Mouse (Mus musculus) stomach, embryonic 15.5 days (tissue): ENCODE measurements around the gene Cd207. TPM values are rescaled to one million over a fixed set of nuclear protein-coding genes. Genes with fewer than 3 reads are reported as not detected.

Experiments used
- ATAC-seq: fragments of 200-750 bp; cut with Nextera tagmentation; 2 replicates; pipeline ENCODE4 v1.8.0; 2017; ENCODE audit warnings: low read depth, moderate number of reproducible peaks, moderate TSS enrichment; ENCODE audit not compliant: insufficient read depth, low FRiP score
- H3K27ac ChIP-seq: fragments of 300-500 bp; sonication (generic); 2 replicates; pipeline ENCODE4 v1.5.1; 2015; ENCODE audit warnings: mild to moderate bottlenecking, inconsistent platforms
- H3K27me3 ChIP-seq: fragments of 300-500 bp; sonication (generic); replicated peaks from 2 replicates; pipeline ENCODE4 v1.6.1; 2015; ENCODE audit warnings: inconsistent platforms
- H3K36me3 ChIP-seq: fragments of 300-500 bp; sonication (generic); 2 replicates; pipeline ENCODE4 v1.6.1; 2015; ENCODE audit warnings: inconsistent platforms
- H3K4me1 ChIP-seq: fragments of 300-500 bp; sonication (generic); 2 replicates; pipeline ENCODE4 v1.6.1; 2015; ENCODE audit warnings: inconsistent platforms
- H3K4me2 ChIP-seq: fragments of 300-500 bp; sonication (generic); 2 replicates; pipeline ENCODE4 v1.6.1; 2015; ENCODE audit warnings: mild to moderate bottlenecking, inconsistent platforms
- H3K4me3 ChIP-seq: fragments of 300-500 bp; sonication (generic); replicated peaks from 2 replicates; pipeline ENCODE4 v1.5.1; 2015; ENCODE audit warnings: inconsistent platforms
- H3K9ac ChIP-seq: fragments of 300-500 bp; sonication (generic); 2 replicates; pipeline ENCODE4 v1.6.1; 2015; ENCODE audit warnings: inconsistent platforms
- H3K9me3 ChIP-seq: fragments of 300-500 bp; sonication (generic); 2 replicates; pipeline ENCODE4 v1.6.1; 2016; ENCODE audit warnings: inconsistent platforms
- WGBS: fragments of 180-500 bp; shearing (Covaris S2); methylation state at CpG from one replicate; pipeline ENCODE4 v1.1.7; 2015; 5-methylcytosine and 5-hydroxymethylcytosine counted together
- polyA plus RNA-seq: library from polyadenylated mRNA; unstranded; fragments of >200 nt; fragmentation: Nextera tagmentation; extraction: Ambion mirVana; gene quantifications from 2 replicates; pipeline ENCODE4 v1.2.1, GENCODE M21; 2015

Cd207 gene
- polyA plus RNA-seq, 1 experiment from 2014 or later: 0.08 TPM

DNA sequence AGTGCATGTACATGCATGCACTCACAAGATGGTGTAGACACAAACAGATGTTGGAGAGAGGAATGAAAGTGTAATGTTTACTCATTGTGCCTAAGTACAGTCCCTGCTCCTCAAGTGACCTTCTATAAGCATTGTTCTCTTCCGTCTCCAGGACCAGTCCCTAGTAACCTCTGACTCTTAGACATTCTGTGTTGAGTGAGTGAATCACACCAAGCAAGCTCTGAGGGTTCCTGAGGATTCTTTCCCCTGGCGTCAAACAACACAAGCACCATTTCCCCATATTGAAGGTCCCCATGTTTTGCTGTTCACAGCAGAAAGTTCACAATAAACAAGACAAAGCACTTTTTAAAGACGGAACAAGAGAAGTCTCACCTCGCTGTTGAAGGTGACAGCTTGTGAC lies 45.8 kb downstream of the Cd207 start:
- Histone ChIP-seq H3K27ac (no peak overlapping the region), H3K4me2 (no peak overlapping the region), H3K36me3 (no peaks in the 10 kb centered on the region), H3K9ac (no peak overlapping the region), H3K4me1 (no peaks in the 10 kb centered on the region), H3K27me3 (no peaks in the 10 kb centered on the region), H3K9me3 (no peaks in the 10 kb centered on the region), H3K4me3 (no peak overlapping the region)
- WGBS: 65% methylated on average over 4 of the region's 4 CpGs
- ATAC-seq: no peak

DNA sequence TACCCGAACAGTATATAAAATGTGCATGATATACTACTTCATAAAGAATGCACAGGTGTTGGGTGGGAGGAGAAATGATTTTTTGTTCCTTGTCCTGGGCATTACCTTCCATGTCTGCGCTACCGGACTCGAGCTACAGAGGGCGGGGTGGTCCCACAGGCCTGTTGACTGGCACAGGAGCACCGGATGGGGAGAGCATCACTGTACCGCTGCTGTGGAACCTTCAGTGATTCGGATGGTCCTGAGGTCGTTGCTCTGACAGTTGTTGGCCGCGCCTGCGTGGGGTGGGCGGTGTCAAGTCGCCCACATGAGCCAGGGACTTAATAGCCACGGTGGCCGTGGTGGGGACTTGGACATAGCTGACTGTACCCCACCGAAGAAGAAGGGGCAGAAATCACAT lies 50.9 kb downstream of the Cd207 start:
- H3K27ac ChIP-seq: no peak overlapping the region
- 59% methylated on average over 17 of the region's 17 CpGs for WGBS

More for the DNA sequence above, 50.9 kb downstream of the Cd207 start:
- Histone ChIP-seq H3K4me3 (no peak overlapping the region), H3K4me2 (no peak overlapping the region), H3K9me3 (no peaks in the 10 kb centered on the region), H3K9ac (no peak overlapping the region), H3K36me3 (no peaks in the 10 kb centered on the region), H3K27me3 (no peaks in the 10 kb centered on the region), H3K4me1 (no peaks in the 10 kb centered on the region)
- ATAC-seq: no peak

Other genes with a start within 250 kb of the Cd207 start
- 39.6 and 40.0 TPM in 2 replicates for gene Tet3, start 218.8 kb downstream of the Cd207 start, polyA plus RNA-seq
- 74.3 and 76.2 TPM in 2 replicates for gene Dguok, start 170.9 kb downstream of the Cd207 start, polyA plus RNA-seq
- 1,291 and 1,344 TPM in 2 replicates for gene Actg2, start 141.6 kb downstream of the Cd207 start, polyA plus RNA-seq
- 23.2 and 24.7 TPM in 2 replicates for gene Stambp, start 105.1 kb downstream of the Cd207 start, polyA plus RNA-seq
- 0.24 TPM in 1 of 2 replicates, not detected in the other for gene Clec4f, start 21.7 kb downstream of the Cd207 start, polyA plus RNA-seq
- gene Vax2, start 33.4 kb upstream of the Cd207 start, polyA plus RNA-seq: not detected in 2 replicates
- gene Atp6v1b1, start 65.1 kb upstream of the Cd207 start, polyA plus RNA-seq: 0.08 TPM in 1 of 2 replicates, not detected in the other
- not detected in 2 replicates for gene Ankrd53, start 84.8 kb upstream of the Cd207 start, polyA plus RNA-seq
- gene Tex261, start 98.0 kb upstream of the Cd207 start, polyA plus RNA-seq: 84.0 and 86.2 TPM in 2 replicates
- gene Nagk, start 117.1 kb upstream of the Cd207 start, polyA plus RNA-seq: 64.3 and 69.0 TPM in 2 replicates
- gene Paip2b, start 153.9 kb upstream of the Cd207 start, polyA plus RNA-seq: 19.8 and 20.3 TPM in 2 replicates
- 45.2 and 54.1 TPM in 2 replicates for gene Zfp638, start 189.3 kb upstream of the Cd207 start, polyA plus RNA-seq